Mouse (Mus musculus): Measurements from ENCODE around the gene Stil. TPM values are rescaled to one million over a fixed set of nuclear protein-coding genes. Genes with fewer than 3 reads are reported as not detected.
A peak's percentile ranks its signal among the peaks of the same experiment; 100 is the strongest.

Gene Stil
- polyA plus RNA-seq, 1 experiment from 2014 or later = 8.9 TPM

DNA sequence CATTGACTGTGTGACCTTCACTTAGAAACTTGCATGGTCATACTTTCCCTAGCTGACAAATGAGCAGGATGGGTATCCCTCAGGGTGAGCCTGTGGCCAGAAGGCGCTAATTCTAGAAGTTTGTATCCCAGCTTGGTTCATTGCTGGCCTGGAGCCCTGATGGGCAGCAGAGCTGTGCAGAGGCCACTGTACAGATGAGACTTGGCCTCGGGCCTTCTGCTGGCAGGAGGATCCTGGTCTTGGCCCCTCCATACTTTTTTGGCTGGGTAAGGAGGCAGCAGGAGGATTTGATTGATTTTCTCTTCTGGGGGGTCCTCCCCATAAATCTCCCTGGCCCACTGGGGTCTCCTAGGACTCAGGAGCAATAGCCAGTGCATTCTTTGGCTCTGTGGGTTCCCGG lies 83.1 kb downstream of the Stil start:
- no peaks in the 10 kb centered on the region for H3K36me3 ChIP-seq (replicated peaks)
- no peak overlapping the region for H3K9ac ChIP-seq
- no peaks in the 10 kb centered on the region for H3K9me3 ChIP-seq (replicated peaks)
- no peak for ATAC-seq (ENCODE audit: insufficient read depth)
- H3K4me3 ChIP-seq (replicated peaks) = no peak overlapping the region
- 80% methylated on average over 3 of the region's 3 CpGs for WGBS (ENCODE audit: insufficient replicate concordance)
- H3K27ac ChIP-seq (replicated peaks) = no peak overlapping the region
- H3K4me2 ChIP-seq = no peak overlapping the region
- peaks cover 49% of the 10 kb centered on the region for H3K4me1 ChIP-seq (replicated peaks)
- H3K27me3 ChIP-seq = 0 out of 2 replicates have a peak, but pooled peaks cover 9% of the 10 kb centered on the region

DNA sequence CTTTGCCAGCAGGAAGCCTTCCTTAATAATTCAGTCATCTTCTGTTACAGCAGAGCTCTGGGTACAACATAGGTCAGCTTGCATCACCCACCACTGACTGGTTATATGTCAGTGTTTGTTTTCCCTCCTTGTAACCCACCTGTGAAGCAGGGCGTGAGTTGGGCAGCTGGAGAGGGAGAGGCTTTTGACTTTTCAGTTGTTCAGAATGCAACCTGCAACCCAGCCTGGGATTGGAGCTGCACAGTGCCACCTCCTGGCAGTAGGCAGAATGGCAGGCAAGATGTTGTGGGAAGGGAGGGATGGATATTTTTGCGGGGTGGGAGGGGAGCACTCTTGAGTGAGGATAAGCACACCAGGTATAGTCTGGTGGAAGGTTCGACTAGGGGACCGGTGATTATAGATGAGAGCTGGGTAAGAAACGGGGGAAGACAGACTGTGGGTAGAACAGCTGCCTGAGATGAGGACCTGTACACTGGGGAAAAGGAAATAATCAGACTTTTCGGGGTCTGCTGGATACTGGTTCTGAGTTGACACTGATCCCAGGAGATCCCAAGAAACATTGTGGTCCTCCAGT lies 85.7 kb downstream of the Stil start:
- no peak overlapping the region for H3K9ac ChIP-seq
- no peaks in the 10 kb centered on the region for H3K36me3 ChIP-seq (replicated peaks)
- no peak for ATAC-seq (ENCODE audit: insufficient read depth)
- H3K4me2 ChIP-seq = no peak overlapping the region
- 0 out of 2 replicates have a peak, but pooled peaks cover 9% of the 10 kb centered on the region for H3K27me3 ChIP-seq
- 14% methylated on average over 6 of the region's 6 CpGs for WGBS (ENCODE audit: insufficient replicate concordance)
- H3K4me3 ChIP-seq (replicated peaks) = no peak overlapping the region
- peaks cover 67% of the 10 kb centered on the region for H3K4me1 ChIP-seq (replicated peaks)
- H3K27ac ChIP-seq (replicated peaks) = no peak overlapping the region
- H3K9me3 ChIP-seq (replicated peaks) = no peaks in the 10 kb centered on the region

DNA sequence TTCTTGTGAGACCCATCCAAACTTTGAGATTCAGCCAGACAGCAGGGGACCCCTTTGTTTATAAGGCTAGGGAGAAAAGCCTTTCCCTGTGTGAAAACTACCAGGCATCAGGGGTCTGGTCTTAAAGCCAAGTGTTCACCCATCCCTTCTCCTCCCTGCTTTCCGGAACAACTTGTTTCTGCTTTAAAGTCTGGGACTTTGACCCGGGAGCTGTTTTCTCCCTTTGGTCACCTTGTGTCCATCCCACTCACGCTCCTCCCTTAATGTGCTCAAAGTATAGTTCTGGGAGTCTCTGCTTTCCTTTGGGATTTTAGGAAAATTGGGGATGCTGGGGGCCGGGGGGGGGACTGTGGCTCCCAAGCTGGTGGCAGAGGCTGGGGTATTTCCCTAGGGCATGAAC lies 86.3 kb downstream of the Stil start:
- H3K9me3 ChIP-seq (replicated peaks) = no peaks in the 10 kb centered on the region
- H3K27me3 ChIP-seq = 0 out of 2 replicates have a peak, but pooled peaks cover 9% of the 10 kb centered on the region
- WGBS (ENCODE audit: insufficient replicate concordance) = 67% methylated on average over 4 of the region's 4 CpGs
- ATAC-seq (ENCODE audit: insufficient read depth) = no peak
- H3K27ac ChIP-seq (replicated peaks) = no peak overlapping the region
- H3K4me3 ChIP-seq (replicated peaks) = no peak overlapping the region
- no peak overlapping the region for H3K4me2 ChIP-seq
- no peak overlapping the region for H3K9ac ChIP-seq
- H3K36me3 ChIP-seq (replicated peaks) = no peaks in the 10 kb centered on the region
- H3K4me1 ChIP-seq (replicated peaks) = peaks cover 70% of the 10 kb centered on the region

DNA sequence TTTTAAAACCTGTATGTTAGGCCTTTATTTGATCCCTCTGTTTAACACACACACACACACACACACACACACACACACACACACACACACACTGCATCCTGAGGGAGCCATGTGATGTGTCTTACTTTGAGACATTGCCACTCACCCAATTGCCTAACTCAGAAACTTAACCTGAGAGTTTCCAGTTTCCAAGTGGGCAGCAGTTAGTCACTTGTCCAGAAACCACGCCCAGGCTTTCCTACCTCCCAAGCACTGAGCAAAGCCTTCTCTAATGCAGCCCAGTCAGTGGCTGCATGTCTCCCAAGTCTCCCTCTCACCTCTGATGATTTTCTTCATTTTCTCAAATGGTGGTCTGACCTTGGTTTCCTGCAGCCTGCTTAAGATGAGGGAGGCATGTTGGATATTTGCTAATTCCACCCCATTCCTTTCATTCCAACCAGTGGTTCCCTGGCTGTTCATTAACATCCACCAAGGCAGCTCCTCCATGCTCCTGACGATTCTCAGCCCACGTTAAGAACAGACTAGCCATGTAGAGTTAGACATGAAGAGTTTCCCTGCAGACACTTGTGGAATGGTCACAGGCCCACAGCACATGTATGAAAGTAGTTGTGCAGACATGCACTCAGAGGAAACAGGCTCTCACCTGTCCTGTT lies 86.9 kb downstream of the Stil start:
- H3K4me1 ChIP-seq (replicated peaks) = peaks cover 71% of the 10 kb centered on the region

DNA sequence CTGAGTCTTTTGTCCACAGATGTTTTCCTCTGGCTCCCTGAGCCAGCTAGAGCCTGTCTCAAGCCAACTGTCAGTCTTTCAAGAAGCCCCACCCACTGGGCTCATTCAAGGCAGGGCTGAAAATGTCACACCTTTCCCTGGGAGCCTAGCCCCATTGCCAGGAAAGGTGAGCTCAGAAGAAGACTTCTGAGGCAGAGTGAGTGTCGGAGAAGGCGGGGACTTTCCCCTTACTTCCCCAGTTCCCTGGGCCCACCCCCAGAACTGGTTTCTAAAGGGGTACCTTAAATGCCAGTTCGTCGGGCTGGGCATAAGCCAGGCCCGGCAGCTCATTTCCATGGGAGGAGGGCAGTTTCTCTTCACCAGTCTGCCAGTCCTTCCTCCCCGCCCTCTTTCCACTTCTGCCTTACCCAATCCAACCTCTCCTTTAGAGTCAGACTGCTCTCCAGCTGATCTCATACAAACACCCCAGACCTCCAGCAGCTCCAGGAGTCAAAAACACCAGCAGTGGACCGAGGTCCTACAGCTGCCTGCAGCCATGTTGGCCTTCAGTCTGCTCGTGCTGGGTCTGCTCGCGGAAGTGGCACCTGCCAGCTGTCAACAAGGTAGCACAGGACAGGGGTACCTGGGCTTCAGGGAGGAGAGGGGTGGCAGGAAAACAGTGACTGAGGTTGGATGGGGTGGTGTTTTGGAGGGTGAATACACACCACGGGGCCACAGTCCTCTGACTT lies 88.8 kb downstream of the Stil start, which contains the start of gene Pdzk1ip1:
TSS of gene Pdzk1ip1 (plus strand) at position 98 of the 728 bp plus-strand sequence.
- peak within 1 kb of the TSS; percentile 43 for H3K9ac ChIP-seq
- 44% methylated on average over 11 of the region's 11 CpGs for WGBS (ENCODE audit: insufficient replicate concordance)
- H3K9me3 ChIP-seq (replicated peaks) = no peaks in the 10 kb centered on the region
- peak within 1 kb of the TSS; percentile 89 for H3K4me2 ChIP-seq
- peak within 1 kb of the TSS; percentile 47 for H3K4me3 ChIP-seq (replicated peaks)
- 0 out of 2 replicates have a peak, but pooled peaks cover 9% of the 10 kb centered on the region for H3K27me3 ChIP-seq
- no peaks in the 10 kb centered on the region for H3K36me3 ChIP-seq (replicated peaks)
- H3K4me1 ChIP-seq (replicated peaks) = peaks cover 86% of the 10 kb centered on the region
- peak within 1 kb of the TSS; percentile 96 for H3K27ac ChIP-seq (replicated peaks)
- ATAC-seq (ENCODE audit: insufficient read depth) = peak; percentile 71

More for the DNA sequence above, 86.9 kb downstream of the Stil start:
- H3K4me2 ChIP-seq = no peak overlapping the region
- H3K36me3 ChIP-seq (replicated peaks) = no peaks in the 10 kb centered on the region
- peak overlapping the region; percentile 42; the same call in 1 of the 2 replicates for H3K27ac ChIP-seq (replicated peaks)
- H3K4me3 ChIP-seq (replicated peaks) = no peak overlapping the region
- no peak for ATAC-seq (ENCODE audit: insufficient read depth)
- WGBS (ENCODE audit: insufficient replicate concordance) = 46% methylated on average over 3 of the region's 3 CpGs
- H3K9me3 ChIP-seq (replicated peaks) = no peaks in the 10 kb centered on the region
- 0 out of 2 replicates have a peak, but pooled peaks cover 9% of the 10 kb centered on the region for H3K27me3 ChIP-seq
- H3K9ac ChIP-seq = no peak overlapping the region

DNA sequence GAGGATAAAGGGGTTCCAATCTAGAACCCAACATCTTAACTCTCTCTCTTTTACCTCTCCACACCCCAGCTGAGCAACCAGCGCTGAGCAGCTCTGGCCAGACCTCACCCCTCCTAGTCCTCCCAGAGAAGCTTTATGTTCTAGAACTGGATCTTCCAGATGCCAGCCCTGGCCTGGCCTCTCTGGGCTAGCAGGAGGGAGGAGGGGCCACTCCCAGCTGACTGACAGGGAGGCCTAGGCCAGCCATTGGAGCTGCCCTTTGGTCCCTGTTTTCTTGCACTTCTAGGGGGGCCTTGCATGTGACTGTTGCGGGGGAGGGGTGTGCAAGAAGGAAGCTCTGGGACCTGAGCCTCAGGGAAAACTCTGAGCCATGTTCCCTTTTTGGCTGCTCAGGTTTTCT lies 90.6 kb downstream of the Stil start:
- Histone ChIP-seq H3K36me3 (replicated peaks) (no peaks in the 10 kb centered on the region), H3K27ac (replicated peaks) (peak overlapping the region; percentile 96), H3K9ac (peak overlapping the region; percentile 23), H3K4me3 (replicated peaks) (peak overlapping the region; percentile 47), H3K27me3 (0 out of 2 replicates have a peak, but pooled peaks cover 11% of the 10 kb centered on the region), H3K4me1 (replicated peaks) (peaks cover 94% of the 10 kb centered on the region), H3K9me3 (replicated peaks) (no peaks in the 10 kb centered on the region), H3K4me2 (peak overlapping the region; percentile 89)
- 65% methylated on average over 2 of the region's 2 CpGs for WGBS (ENCODE audit: insufficient replicate concordance)
- no peak for ATAC-seq (ENCODE audit: insufficient read depth)

DNA sequence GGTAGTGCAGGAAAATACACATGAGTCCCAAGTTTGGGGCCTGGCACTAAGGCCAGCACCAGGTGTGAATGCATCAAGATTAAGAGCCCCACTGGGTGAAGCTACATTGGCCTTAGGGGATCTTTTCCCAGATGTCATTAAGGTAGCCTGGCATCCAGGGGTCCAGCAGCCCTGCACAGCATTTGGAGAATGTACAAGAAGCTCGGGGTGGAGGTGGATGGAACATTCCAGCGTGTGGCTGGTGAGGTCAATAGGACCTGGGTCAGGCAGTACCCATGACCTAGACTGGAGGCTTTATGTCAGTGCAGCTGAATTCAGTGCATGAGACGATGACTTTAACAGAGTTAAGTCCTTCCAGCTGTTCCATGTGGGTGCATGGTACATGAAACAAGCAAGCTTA lies 91.8 kb downstream of the Stil start:
- ATAC-seq (ENCODE audit: insufficient read depth) = no peak
- H3K9ac ChIP-seq = no peak overlapping the region
- H3K9me3 ChIP-seq (replicated peaks) = no peaks in the 10 kb centered on the region
- H3K27ac ChIP-seq (replicated peaks) = peak overlapping the region; percentile 96
- peak overlapping the region; percentile 89 for H3K4me2 ChIP-seq
- 78% methylated on average over 3 of the region's 3 CpGs for WGBS (ENCODE audit: insufficient replicate concordance)
- H3K27me3 ChIP-seq = 0 out of 2 replicates have a peak, but pooled peaks cover 15% of the 10 kb centered on the region
- no peak overlapping the region for H3K4me3 ChIP-seq (replicated peaks)
- H3K36me3 ChIP-seq (replicated peaks) = no peaks in the 10 kb centered on the region
- peaks cover 98% of the 10 kb centered on the region for H3K4me1 ChIP-seq (replicated peaks)

Other genes with a start within 250 kb of the Stil start
- gene Gm12830, start 178.4 kb upstream of the Stil start, polyA plus RNA-seq (2015; fragmentation: Nextera tagmentation; extraction: Ambion mirVana) = not detected in 2 replicates
- gene Foxd2, start 91.3 kb upstream of the Stil start, polyA plus RNA-seq (2015; fragmentation: Nextera tagmentation; extraction: Ambion mirVana) = not detected in 2 replicates
- gene Foxe3, start 74.1 kb upstream of the Stil start, polyA plus RNA-seq (2015; fragmentation: Nextera tagmentation; extraction: Ambion mirVana) = not detected in 2 replicates
- gene Cmpk1, start 12.9 kb upstream of the Stil start, polyA plus RNA-seq (2015; fragmentation: Nextera tagmentation; extraction: Ambion mirVana) = 53.4 and 56.9 TPM in 2 replicates
- gene Tal1, start 56.3 kb downstream of the Stil start, polyA plus RNA-seq (2015; fragmentation: Nextera tagmentation; extraction: Ambion mirVana) = 26.5 and 31.0 TPM in 2 replicates
- gene Pdzk1ip1, start 88.5 kb downstream of the Stil start, polyA plus RNA-seq (2015; fragmentation: Nextera tagmentation; extraction: Ambion mirVana) = 25.4 and 25.5 TPM in 2 replicates
- 0.05 TPM in 1 of 2 replicates, not detected in the other for gene Cyp4x1, start 134.1 kb downstream of the Stil start, polyA plus RNA-seq (2015; fragmentation: Nextera tagmentation; extraction: Ambion mirVana)
- gene Cyp4a29, start 241.9 kb downstream of the Stil start, polyA plus RNA-seq (2015; fragmentation: Nextera tagmentation; extraction: Ambion mirVana) = not detected in 2 replicates

Data from liver, embryonic 15.5 days (tissue).